Mouse (Mus musculus) R1 (cell line): ENCODE measurements at regions not wholly inside any gene's neighbourhood (a gene's known extent, or its start where the extent isn't known, plus 50 kb on each side); places are given as distances from the start of the nearest gene placed in this dataset.

Experiments
- DNase-seq: peaks from one replicate; pipeline ENCODE4 v3.0.0-alpha.2; 2018; ENCODE audit warnings: low read depth, low spot score

DNA sequence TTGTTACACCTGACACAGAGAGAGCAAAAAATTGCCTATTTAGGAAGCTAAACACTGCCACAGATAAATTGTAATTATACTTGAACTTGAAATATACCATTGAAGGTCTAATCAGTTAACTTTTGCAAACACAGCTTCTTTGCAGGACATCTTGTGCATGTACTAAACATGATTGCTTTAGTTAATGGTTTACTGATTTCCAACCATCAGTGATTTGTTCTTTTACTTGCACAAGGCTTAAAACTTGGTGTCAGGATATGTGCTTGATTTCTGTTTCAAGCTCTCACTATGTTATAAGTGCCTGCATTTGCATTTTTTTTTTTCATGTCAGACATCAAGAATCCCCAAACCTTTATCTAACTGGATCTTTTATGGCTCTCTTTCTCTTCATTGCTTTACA is 1079.4 kb upstream of the Gm12353 start:
- no peak for DNase-seq

DNA sequence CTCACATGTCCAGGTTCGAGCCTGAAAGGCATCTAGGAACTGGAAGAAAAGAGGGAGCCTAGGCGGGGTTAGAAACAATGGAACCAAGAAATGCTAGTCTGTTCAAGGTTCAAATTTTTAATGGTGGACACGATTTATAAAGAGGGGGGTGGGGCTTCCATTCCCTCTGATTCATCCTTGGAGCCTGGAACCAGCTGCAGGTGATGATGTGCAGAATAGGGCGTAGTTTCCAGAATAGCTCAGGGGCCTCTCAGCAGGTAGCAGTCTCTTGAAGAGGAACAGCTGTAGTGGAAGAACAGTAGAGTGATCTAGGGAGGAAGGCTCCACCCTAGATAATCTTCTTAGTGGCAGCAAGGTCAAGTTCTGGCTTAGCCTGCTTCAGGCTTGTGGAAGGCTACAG is 1078.1 kb upstream of the Gm12353 start:
- DNase-seq = peak; percentile 78

DNA sequence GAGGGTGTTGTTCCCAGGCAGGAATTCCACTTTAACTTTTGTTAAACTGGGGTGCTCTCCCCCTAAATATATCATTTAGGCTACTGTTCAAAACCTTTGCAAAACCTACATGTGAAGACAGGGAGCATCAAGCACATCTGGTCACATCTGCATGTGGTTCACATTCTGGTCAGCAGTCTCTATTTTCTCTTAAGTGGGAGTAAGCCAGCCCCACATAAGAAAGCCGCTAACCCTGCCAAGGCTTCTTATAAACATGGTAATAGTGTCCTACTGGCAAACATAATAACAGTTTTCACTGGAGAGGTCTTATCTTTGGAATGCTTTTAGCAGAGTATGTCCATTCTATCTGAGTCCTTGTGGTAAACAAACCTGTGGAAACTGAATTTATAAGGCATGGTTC is 1038.4 kb upstream of the Gm12353 start:
- no peak for DNase-seq
